Mouse (Mus musculus): Measurements from ENCODE around the gene H2-Aa.

GRCm38 (mm10) chr17:34308161-34308560, 20.5 kb upstream of the H2-Aa start:
- no peak for TF ChIP-seq CTCF (IDR thresholded peaks at IDR 0.05)
- no peak for TF ChIP-seq EP300 (IDR thresholded peaks at IDR 0.05)

Data from lung, postnatal 0 days (tissue).